Mouse (Mus musculus): ENCODE measurements at regions not wholly inside any gene's neighbourhood (a gene's known extent, or its start where the extent isn't known, plus 50 kb on each side); places are given as distances from the start of the nearest gene placed in this dataset.

GRCm38 (mm10) chr8:103520141-103520866 lies 581.1 kb upstream of the Cdh5 start:
- TF ChIP-seq POLR2A (IDR thresholded peaks at IDR 0.05; ENCODE audit: extremely low read depth, insufficient read depth, low read length) (no peak), CTCF (IDR thresholded peaks at IDR 0.05; ENCODE audit: low read depth, low read length) (no peak)
